Mouse (Mus musculus) CD8-positive naive resting alpha-beta T cell, adult 2 months (primary cell): ENCODE results near the gene Neurl3.

Experiments used
- DNase-seq, 2 experiments: peaks; one replicate each; pipeline ENCODE4 v3.0.0; 2022; ENCODE audit warnings: low read depth in 2 of 2, low spot score in 2 of 2

Neurl3 gene

GRCm38 (mm10) chr1:36274455-36274854 lies at the start of gene Neurl3:
Gene Neurl3 (minus strand): TSS chr1:36274679.
- no peak for DNase-seq

- no peak for DNase-seq
Measured at GRCm38 (mm10) chr1:36323746-36324448, 49.4 kb upstream of the Neurl3 start.

- DNase-seq, result no peak
Measured at GRCm38 (mm10) chr1:36323076-36323475, 48.6 kb upstream of the Neurl3 start.

GRCm38 (mm10) chr1:36321829-36322573 lies 47.5 kb upstream of the Neurl3 start:
- no peak for DNase-seq

- DNase-seq, result no peak
Measured at GRCm38 (mm10) chr1:36321164-36321563, 46.7 kb upstream of the Neurl3 start.

GRCm38 (mm10) chr1:36315776-36316100 lies 41.3 kb upstream of the Neurl3 start:
- DNase-seq, result no peak

GRCm38 (mm10) chr1:36314959-36315775 lies 40.7 kb upstream of the Neurl3 start:
- no peak for DNase-seq

- peak; percentile 84 to 90 for DNase-seq
Measured at GRCm38 (mm10) chr1:36309498-36309901, 35.0 kb upstream of the Neurl3 start.

GRCm38 (mm10) chr1:36308966-36309475 lies 34.5 kb upstream of the Neurl3 start:
- DNase-seq, result peak; percentile 44 to 56

- DNase-seq, result peak in 1 of 2 experiments; percentile 49
Measured at GRCm38 (mm10) chr1:36308451-36308901, 34.0 kb upstream of the Neurl3 start.

- peak; percentile 91 to 92 for DNase-seq
Measured at GRCm38 (mm10) chr1:36307495-36308280, 33.2 kb upstream of the Neurl3 start, which contains the start of gene Arid5a. Gene Arid5a (plus strand): TSS chr1:36307733.

- DNase-seq, result no peak
Measured at GRCm38 (mm10) chr1:36307121-36307494, 32.6 kb upstream of the Neurl3 start.

GRCm38 (mm10) chr1:36306120-36306519 lies 31.6 kb upstream of the Neurl3 start:
- no peak for DNase-seq

- DNase-seq, result no peak
Measured at GRCm38 (mm10) chr1:36304764-36305163, 30.3 kb upstream of the Neurl3 start.

- DNase-seq, result no peak
Measured at GRCm38 (mm10) chr1:36303381-36304320, 29.2 kb upstream of the Neurl3 start.

- DNase-seq, result no peak
Measured at GRCm38 (mm10) chr1:36302957-36303356, 28.5 kb upstream of the Neurl3 start.

GRCm38 (mm10) chr1:36302273-36302672 lies 27.8 kb upstream of the Neurl3 start:
- DNase-seq, result no peak

GRCm38 (mm10) chr1:36300486-36300885 lies 26.0 kb upstream of the Neurl3 start:
- no peak for DNase-seq

GRCm38 (mm10) chr1:36299676-36300075 lies 25.2 kb upstream of the Neurl3 start:
- DNase-seq, result no peak

GRCm38 (mm10) chr1:36299126-36299525 lies 24.6 kb upstream of the Neurl3 start:
- no peak for DNase-seq
